16 mouse cellular contexts compared by ENCODE assay signal in the genomic region with DNA sequence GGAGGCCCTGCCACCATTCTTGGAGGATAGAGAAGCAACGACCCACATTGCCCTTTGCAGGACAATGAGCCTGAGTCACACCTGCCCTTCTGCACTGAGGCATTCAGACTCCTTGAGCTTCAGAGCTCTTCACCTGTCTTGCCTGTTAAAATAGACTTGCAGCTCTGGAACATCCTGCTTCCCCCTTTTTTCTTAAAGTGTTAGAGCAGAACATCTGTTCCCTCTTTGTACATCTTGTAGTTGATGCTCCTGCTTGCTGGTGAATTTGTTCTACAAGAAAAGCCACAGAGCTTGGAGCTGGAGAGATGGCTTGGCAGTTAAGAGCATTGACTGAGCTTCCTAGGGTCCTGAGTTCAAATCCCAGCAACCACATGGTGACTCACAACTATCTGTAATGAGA.
"Had no signal": no experiment of that assay in that cellular context is flagged by ENCODE, and none has a peak within 500 bp of the region (broad histone marks: within the 10 kb centered on the region; RNA-seq: fewer than 3 reads in every experiment).

No protein-coding gene starts in this region.

- H3K9ac ChIP-seq: limb, embryonic 13.5 days; liver, embryonic 14.5 days; neural tube, embryonic 12.5 days had no signal

- H3K4me3 ChIP-seq: limb, embryonic 13.5 days; neural tube, embryonic 12.5 days had no signal

- ATAC-seq: lung, postnatal 0 days had no signal

- H3K27ac ChIP-seq: kidney, postnatal 0 days; limb, embryonic 13.5 days; neural tube, embryonic 12.5 days had no signal

- H3K27me3 ChIP-seq: limb, embryonic 13.5 days; neural tube, embryonic 12.5 days had no signal

- H3K9me3 ChIP-seq: neural tube, embryonic 12.5 days had no signal

- DNase-seq: kidney, adult 11 months; kidney, adult 9 months; kidney, postnatal 36 days; left cerebral cortex, postnatal 4 days; lung, adult 2 months; lung, postnatal 36 days; midbrain, embryonic 14.5 days; retina, postnatal 1 day; right cerebral cortex, postnatal 25 days; thymus, adult 2 months; thymus, postnatal 25 days had no signal

- H3K4me2 ChIP-seq: limb, embryonic 13.5 days; neural tube, embryonic 12.5 days had no signal

- H3K4me1 ChIP-seq: limb, embryonic 13.5 days; neural tube, embryonic 12.5 days had no signal
